In the genomic region with DNA sequence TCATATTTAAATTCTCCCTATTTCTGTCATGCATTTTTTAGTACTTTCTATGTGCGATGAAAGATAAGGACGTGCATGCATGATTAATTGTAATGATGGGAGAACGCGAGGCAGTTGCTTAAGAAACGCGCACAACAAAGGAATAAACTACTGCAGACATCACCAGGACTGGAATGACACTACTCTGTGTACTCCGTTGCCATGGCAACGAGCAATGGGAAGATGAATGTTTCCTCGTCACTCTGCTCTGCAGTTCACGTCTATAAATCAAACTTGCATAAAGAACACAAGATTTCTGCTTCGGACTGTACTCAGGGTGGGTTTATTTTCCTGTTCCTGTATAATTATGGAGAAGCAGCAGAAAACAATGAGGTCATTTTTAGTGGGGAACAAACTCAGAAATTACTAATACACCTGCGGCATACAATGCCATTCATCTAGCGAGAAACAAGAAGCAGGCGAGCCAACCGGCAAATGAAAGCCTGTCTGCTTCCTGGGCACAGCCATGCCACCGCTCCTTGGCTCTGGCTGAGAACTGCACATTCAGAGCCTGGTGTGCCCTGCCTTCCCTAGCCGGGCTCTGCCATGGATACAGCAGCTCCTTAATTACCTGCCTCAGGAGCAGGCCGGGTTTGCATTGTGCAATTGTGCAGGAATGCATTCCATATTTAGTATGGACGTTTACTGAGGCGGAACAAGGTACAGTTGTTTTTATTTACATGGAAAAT, we compare ENCODE assay signal across 8 mouse cellular contexts. TPM values are rescaled to one million over a fixed set of nuclear protein-coding genes. Genes with fewer than 3 reads are reported as not detected.
A peak's percentile ranks its signal among the peaks of the same experiment; 100 is the strongest.
DNase-seq lines count a peak whose midpoint lies in the region; ATAC-seq and TF ChIP-seq lines count a peak whose summit lies in the region.

No protein-coding gene starts in this region.

- 0 out of 2 replicates have a peak, but pooled peaks cover 6% of the 10 kb centered on the region for H3K9me3 ChIP-seq in heart, embryonic 12.5 days (replicated peaks)
- H3K9me3 ChIP-seq in kidney, postnatal 0 days (replicated peaks; ENCODE audit: low read length): no peaks in the 10 kb centered on the region

- DNase-seq in heart, adult 18-20 months: peak; percentile 17 to 32
- DNase-seq in cerebellum, adult 18-20 months: peak; percentile 46 to 47
- DNase-seq in forelimb bud, embryonic 11.5 days (ENCODE audit: low read depth, low spot score): peak; percentile 69
- peak; percentile 78 for DNase-seq in kidney, postnatal 0 days (ENCODE audit: low spot score)
- DNase-seq in right cerebral cortex, postnatal 25 days: peak; percentile 11
- no peak for DNase-seq in testis, postnatal 14 days (ENCODE audit: low spot score)

- H3K4me1 ChIP-seq in heart, embryonic 12.5 days (replicated peaks): no peaks in the 10 kb centered on the region
- H3K4me1 ChIP-seq in kidney, postnatal 0 days (replicated peaks; ENCODE audit: insufficient read depth, low read length): 0 out of 2 replicates have a peak, but pooled peaks cover 11% of the 10 kb centered on the region

- 83% methylated on average over 20 of the region's 20 CpGs for WGBS in heart, embryonic 12.5 days
- WGBS in kidney, postnatal 0 days: 58% methylated on average over 20 of the region's 20 CpGs

- no peak overlapping the region for H3K4me2 ChIP-seq in heart, embryonic 12.5 days
- H3K4me2 ChIP-seq in kidney, postnatal 0 days (ENCODE audit: low read length): peak overlapping the region; percentile 15; the same call in 1 of the 2 replicates

- H3K4me3 ChIP-seq in heart, embryonic 12.5 days: no peak overlapping the region
- H3K4me3 ChIP-seq in kidney, postnatal 0 days (replicated peaks; ENCODE audit: low read depth, low read length): no peak overlapping the region

- no peak for TF ChIP-seq CTCF in kidney, postnatal 0 days (IDR thresholded peaks at IDR 0.05; ENCODE audit: low read depth)

- H3K27ac ChIP-seq in heart, embryonic 12.5 days (ENCODE audit: poor library complexity, severe bottlenecking): no peak overlapping the region
- H3K27ac ChIP-seq in kidney, postnatal 0 days: no peak overlapping the region

- no peaks in the 10 kb centered on the region for H3K36me3 ChIP-seq in heart, embryonic 12.5 days
- H3K36me3 ChIP-seq in kidney, postnatal 0 days (ENCODE audit: insufficient read depth, low read length): no peaks in the 10 kb centered on the region

- no peak for ATAC-seq in heart, embryonic 12.5 days (ENCODE audit: insufficient number of reproducible peaks, low FRiP score)
- ATAC-seq in kidney, postnatal 0 days (replicated peaks; ENCODE audit: low FRiP score, low read depth): peak; percentile 63; the same call in 1 of the 2 replicates
- peak; percentile 35; the same call in 1 of the 2 replicates for ATAC-seq in megakaryocyte progenitor cell, adult 5-6 weeks (replicated peaks; ENCODE audit: poor library complexity)

- no peak overlapping the region for H3K9ac ChIP-seq in heart, embryonic 12.5 days
- no peak overlapping the region for H3K9ac ChIP-seq in kidney, postnatal 0 days (ENCODE audit: low read depth, low read length)

- H3K27me3 ChIP-seq in heart, embryonic 12.5 days (replicated peaks): no peaks in the 10 kb centered on the region
- no peaks in the 10 kb centered on the region for H3K27me3 ChIP-seq in kidney, postnatal 0 days (ENCODE audit: insufficient read depth, low read length)

RNA-seq across cellular contexts. Expression of a gene that starts 47.7 kb away (rescaled TPM):
- total RNA-seq in heart, adult 18-20 months (2021): not detected
- 10.0 and 11.8 TPM in 2 replicates for polyA plus RNA-seq in heart, embryonic 12.5 days (2016; fragmentation: Nextera tagmentation; extraction: Ambion mirVana)
- 6.8 and 8.3 TPM in 2 replicates for polyA plus RNA-seq in kidney, postnatal 0 days (2015; fragmentation: Nextera tagmentation; extraction: Ambion mirVana)
- 5.1 and 5.4 TPM in 2 replicates for total RNA-seq in megakaryocyte progenitor cell, adult 5-6 weeks (2015)
- total RNA-seq in megakaryocyte progenitor cell, adult 5-6 weeks (2017): 7.5 and 10.2 TPM in 2 replicates

RNA-seq across cellular contexts. Expression of a gene that starts 47.7 kb away (rescaled TPM):
- total RNA-seq in heart, adult 18-20 months (2021): 10 to 100 TPM in 1 of 2 experiments, 1 to 10 TPM in 1; 8.8 to 10.5 TPM
- polyA plus RNA-seq in heart, embryonic 12.5 days (2016; fragmentation: Nextera tagmentation; extraction: Ambion mirVana): 29.9 and 32.6 TPM in 2 replicates
- polyA plus RNA-seq in kidney, postnatal 0 days (2015; fragmentation: Nextera tagmentation; extraction: Ambion mirVana): 31.3 and 37.9 TPM in 2 replicates
- total RNA-seq in megakaryocyte progenitor cell, adult 5-6 weeks (2015): 33.1 and 37.8 TPM in 2 replicates
- 13.1 and 21.4 TPM in 2 replicates for total RNA-seq in megakaryocyte progenitor cell, adult 5-6 weeks (2017)

Comparison
In these comparisons a context has a peak if more than half of its experiments do, and no peak if none do; other contexts are left out.
1. RNA of a gene that starts 47.7 kb away (total RNA-seq): 5.1 to 10.2 TPM in megakaryocyte progenitor cell, adult 5-6 weeks; not detected in heart, adult 18-20 months; every median in the first group is over 4 times any median in the second.